Mouse (Mus musculus): ENCODE data around the gene Gm20388. TPM values are rescaled to one million over a fixed set of nuclear protein-coding genes. Genes with fewer than 3 reads are reported as not detected.

The Gm20388 gene
- polyA plus RNA-seq, 1 experiment, result 23.9 TPM

DNA sequence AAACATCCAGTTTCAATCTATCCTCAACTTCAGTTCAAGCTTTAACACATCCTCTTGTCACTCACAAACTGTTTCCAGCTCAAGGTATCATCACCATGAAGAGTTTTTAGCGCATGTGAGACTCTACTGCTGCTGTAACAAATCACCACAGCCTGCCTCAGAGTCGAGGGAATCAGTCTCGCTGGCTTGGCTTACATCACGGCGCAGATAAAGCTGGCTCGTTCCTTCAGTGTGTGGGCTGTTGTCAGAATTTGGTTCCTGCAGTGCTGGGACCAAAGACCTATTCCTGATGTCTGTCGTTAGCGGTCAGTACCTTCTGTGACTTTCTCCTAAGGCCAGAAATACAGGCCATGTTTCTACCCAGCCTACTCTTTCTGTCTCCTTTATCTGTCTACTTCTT lies 2986.6 kb downstream of the Gm20388 start:
- Histone ChIP-seq H3K4me1 (ENCODE audit: control insufficient read depth, insufficient read depth, low read length) (peaks cover 10% of the 10 kb centered on the region; the same call in 1 of the 2 replicates), H3K4me3 (ENCODE audit: insufficient read depth, low read length) (no peak overlapping the region), H3K27ac (ENCODE audit: insufficient read depth, low read length) (no peak overlapping the region)
- TF ChIP-seq CTCF (IDR thresholded peaks at IDR 0.05; ENCODE audit: extremely low read depth, insufficient read depth, low read length) (no peak), POLR2A (IDR thresholded peaks at IDR 0.05; ENCODE audit: extremely low read depth, insufficient read depth, low read length) (no peak)

DNA sequence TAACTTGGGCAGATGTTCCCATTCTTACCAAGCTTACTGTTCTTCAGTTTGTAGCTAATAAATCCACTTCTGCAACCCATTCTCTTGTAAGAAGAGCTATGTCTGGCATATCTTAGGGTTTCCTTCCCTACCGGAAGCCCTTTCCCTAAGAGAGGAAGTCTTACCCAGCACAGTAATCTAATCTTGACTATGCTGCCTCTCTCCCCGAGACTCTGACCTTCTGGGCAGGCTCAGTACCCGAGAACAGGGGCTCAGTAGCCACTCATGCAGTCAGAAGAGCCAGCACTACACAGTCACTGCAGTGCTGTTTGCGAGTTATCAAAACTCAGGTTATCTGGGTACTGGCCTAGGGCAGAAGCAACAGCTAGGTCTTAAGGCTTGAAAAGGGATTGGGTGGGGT lies 2987.4 kb downstream of the Gm20388 start:
- TF ChIP-seq POLR2A (IDR thresholded peaks at IDR 0.05; ENCODE audit: extremely low read depth, insufficient read depth, low read length) (no peak), CTCF (IDR thresholded peaks at IDR 0.05; ENCODE audit: extremely low read depth, insufficient read depth, low read length) (no peak)
- H3K4me1 ChIP-seq (ENCODE audit: control insufficient read depth, insufficient read depth, low read length), result peaks cover 12% of the 10 kb centered on the region
- no peak overlapping the region for H3K27ac ChIP-seq (ENCODE audit: insufficient read depth, low read length)
- no peak overlapping the region for H3K4me3 ChIP-seq (ENCODE audit: insufficient read depth, low read length)

DNA sequence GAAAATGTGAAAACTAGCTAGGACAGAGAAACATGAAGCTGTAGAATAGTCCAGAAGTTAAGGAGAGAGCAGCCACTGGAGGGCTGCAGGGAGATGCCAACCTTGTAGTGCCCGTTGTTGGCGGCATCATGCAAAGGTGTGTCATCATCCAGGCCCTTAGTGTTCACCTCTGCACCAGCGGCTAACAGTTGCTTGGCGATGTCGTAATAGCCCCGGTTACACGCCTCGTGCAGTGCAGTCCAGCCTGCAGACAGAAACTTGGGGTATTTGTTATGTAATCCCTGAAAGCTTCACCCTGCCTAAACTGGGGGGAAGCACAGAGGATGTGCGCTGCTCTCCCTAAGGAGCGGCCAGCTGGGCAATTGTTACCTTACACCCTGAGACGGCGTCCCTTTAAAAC lies 2987.8 kb downstream of the Gm20388 start:
- H3K4me1 ChIP-seq (ENCODE audit: control insufficient read depth, insufficient read depth, low read length), result peaks cover 12% of the 10 kb centered on the region
- no peak overlapping the region for H3K27ac ChIP-seq (ENCODE audit: insufficient read depth, low read length)
- TF ChIP-seq POLR2A (IDR thresholded peaks at IDR 0.05; ENCODE audit: extremely low read depth, insufficient read depth, low read length) (no peak), CTCF (IDR thresholded peaks at IDR 0.05; ENCODE audit: extremely low read depth, insufficient read depth, low read length) (no peak)
- no peak overlapping the region for H3K4me3 ChIP-seq (ENCODE audit: insufficient read depth, low read length)

DNA sequence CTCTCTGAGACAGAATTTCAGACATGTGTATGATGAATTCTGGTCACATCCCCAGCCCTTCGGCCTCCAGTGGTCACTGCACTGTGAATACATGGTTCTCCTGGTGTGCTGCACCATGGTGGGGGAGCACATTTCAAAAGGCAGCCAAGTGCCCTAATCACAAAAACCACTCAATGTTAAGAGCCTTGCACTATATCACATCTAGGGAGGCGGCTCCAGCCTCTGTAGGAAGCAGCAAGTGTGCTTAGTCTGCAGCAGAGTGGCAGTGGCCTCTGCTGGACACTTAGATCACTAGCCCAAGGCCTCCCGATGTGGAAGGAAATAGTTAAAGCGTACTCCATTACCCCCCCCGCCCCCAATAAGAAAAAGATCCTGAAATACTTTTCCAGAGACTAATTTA lies 2988.4 kb downstream of the Gm20388 start:
- Histone ChIP-seq H3K4me1 (ENCODE audit: control insufficient read depth, insufficient read depth, low read length) (peaks cover 12% of the 10 kb centered on the region), H3K27ac (ENCODE audit: insufficient read depth, low read length) (no peak overlapping the region), H3K4me3 (ENCODE audit: insufficient read depth, low read length) (no peak overlapping the region)
- TF ChIP-seq CTCF (IDR thresholded peaks at IDR 0.05; ENCODE audit: extremely low read depth, insufficient read depth, low read length), result no peak
- no peak for TF ChIP-seq POLR2A (IDR thresholded peaks at IDR 0.05; ENCODE audit: extremely low read depth, insufficient read depth, low read length)

DNA sequence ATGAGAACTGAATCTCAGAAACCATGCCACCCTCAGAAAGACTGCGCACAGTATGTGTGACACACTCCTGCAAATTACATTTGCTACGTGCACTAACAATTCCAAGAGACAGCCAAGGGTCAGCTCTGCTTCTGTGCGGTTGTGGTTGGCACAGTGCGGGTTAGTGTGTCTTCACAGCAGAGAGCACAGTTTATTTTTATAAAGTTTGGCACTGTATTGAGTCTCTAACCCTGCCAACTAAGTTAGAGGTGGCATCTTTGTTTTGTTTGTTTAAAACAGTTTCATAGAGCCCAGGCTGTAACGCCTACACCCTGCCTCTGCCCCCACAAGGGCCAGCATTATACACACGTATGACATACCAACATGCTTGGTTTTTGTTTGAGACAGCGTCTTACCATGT lies 2990.8 kb downstream of the Gm20388 start:
- no peak for TF ChIP-seq POLR2A (IDR thresholded peaks at IDR 0.05; ENCODE audit: extremely low read depth, insufficient read depth, low read length)
- TF ChIP-seq CTCF (IDR thresholded peaks at IDR 0.05; ENCODE audit: extremely low read depth, insufficient read depth, low read length), result no peak
- Histone ChIP-seq H3K27ac (ENCODE audit: insufficient read depth, low read length) (no peak overlapping the region), H3K4me1 (ENCODE audit: control insufficient read depth, insufficient read depth, low read length) (peaks cover 18% of the 10 kb centered on the region), H3K4me3 (ENCODE audit: insufficient read depth, low read length) (no peak overlapping the region)

DNA sequence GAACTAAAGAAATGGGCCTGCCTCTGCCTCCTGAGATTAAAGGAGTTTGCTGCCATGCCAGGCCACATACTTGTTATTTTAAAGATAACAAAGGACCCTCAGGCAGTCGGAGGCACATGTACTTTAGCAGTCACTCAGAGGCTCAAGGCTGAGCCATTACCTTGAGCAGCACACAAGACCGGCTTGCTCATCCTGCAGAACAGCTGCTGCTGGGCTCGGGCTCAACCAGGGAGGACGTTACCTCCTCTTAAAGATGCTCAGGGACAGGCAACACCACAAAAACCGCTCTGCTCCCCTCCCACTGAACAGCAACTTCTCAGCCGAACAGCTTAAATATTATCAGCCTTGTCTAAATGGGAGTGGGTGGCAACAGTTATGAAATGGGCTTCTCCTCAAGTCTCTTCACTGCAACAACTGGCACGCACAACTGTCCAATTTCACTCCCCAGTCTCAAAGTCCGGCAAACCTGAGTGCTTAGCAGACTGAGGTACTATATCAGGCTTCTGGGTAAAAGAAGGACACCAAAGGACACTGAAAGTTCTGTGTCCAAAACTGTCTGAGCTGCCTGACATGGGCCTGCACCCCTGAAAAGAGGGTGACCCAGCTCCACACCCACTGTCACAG lies 2991.4 kb downstream of the Gm20388 start:
- Histone ChIP-seq H3K4me1 (ENCODE audit: control insufficient read depth, insufficient read depth, low read length) (peaks cover 18% of the 10 kb centered on the region), H3K4me3 (ENCODE audit: insufficient read depth, low read length) (no peak overlapping the region), H3K27ac (ENCODE audit: insufficient read depth, low read length) (no peak overlapping the region)
- no peak for TF ChIP-seq CTCF (IDR thresholded peaks at IDR 0.05; ENCODE audit: extremely low read depth, insufficient read depth, low read length)
- TF ChIP-seq POLR2A (IDR thresholded peaks at IDR 0.05; ENCODE audit: extremely low read depth, insufficient read depth, low read length), result no peak

DNA sequence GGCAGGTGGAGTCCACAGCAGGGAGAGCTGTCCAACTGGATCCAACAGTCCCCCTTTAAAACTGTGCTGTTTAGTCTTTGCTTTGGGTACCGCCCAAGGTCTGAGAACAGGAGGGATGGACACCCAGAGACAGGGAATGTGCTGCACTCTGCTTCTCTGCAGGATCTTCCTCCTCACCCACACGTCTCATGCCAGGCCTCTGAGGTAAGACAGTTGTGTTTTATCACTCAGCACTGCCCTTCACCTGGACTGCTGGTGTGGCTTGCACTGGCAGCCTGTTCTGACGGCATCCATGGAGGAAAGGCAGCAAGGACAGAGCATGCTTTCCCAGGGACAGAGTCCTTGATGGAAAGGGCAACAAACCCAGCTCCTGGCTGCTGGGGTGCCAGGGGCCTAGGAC lies 2991.9 kb downstream of the Gm20388 start:
- no peak overlapping the region for H3K27ac ChIP-seq (ENCODE audit: insufficient read depth, low read length)
- TF ChIP-seq POLR2A (IDR thresholded peaks at IDR 0.05; ENCODE audit: extremely low read depth, insufficient read depth, low read length), result no peak
- H3K4me1 ChIP-seq (ENCODE audit: control insufficient read depth, insufficient read depth, low read length), result peaks cover 18% of the 10 kb centered on the region
- no peak overlapping the region for H3K4me3 ChIP-seq (ENCODE audit: insufficient read depth, low read length)

DNA sequence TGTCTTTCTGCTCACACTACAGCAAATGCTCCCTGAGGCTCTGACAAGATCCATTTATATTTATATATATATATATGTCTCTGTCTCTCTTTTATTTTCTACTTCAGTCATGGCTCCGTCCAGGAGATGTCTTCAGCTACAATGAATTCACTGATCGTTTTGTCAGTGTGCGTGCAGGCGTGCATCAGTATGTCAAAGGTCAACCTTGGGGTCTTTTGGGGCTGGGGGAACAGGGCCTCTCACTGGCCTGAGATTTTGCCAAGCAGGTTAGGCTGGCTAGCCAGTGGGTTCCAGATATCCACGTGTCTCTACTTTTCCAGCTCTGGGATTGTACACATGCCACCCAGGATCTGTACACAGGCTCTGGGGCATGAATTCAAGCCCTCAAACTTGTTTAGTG lies 2992.4 kb downstream of the Gm20388 start:
- peaks cover 18% of the 10 kb centered on the region for H3K4me1 ChIP-seq (ENCODE audit: control insufficient read depth, insufficient read depth, low read length)
- H3K4me3 ChIP-seq (ENCODE audit: insufficient read depth, low read length), result no peak overlapping the region
- TF ChIP-seq CTCF (IDR thresholded peaks at IDR 0.05; ENCODE audit: extremely low read depth, insufficient read depth, low read length) (no peak), POLR2A (IDR thresholded peaks at IDR 0.05; ENCODE audit: extremely low read depth, insufficient read depth, low read length) (no peak)
- no peak overlapping the region for H3K27ac ChIP-seq (ENCODE audit: insufficient read depth, low read length)

DNA sequence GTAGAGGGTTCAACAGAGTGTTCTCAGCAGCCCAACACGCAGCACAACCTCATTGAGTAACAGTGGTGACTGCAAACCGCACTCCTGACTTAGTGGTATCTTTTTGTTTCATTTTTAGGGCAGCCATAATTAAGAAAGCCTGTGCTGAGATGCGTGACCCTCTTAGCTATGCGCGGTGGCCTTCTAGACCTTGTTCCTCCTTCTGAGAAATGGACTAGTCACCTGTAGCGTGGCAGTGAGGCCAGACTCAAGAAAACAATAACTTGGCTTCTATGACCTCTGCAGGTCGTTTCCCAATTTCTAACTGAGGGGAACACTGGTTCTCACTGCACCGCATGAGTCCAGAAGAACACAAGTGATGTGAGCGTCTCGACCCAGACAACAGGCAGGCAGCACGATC lies 2993.9 kb downstream of the Gm20388 start:
- H3K27ac ChIP-seq (ENCODE audit: insufficient read depth, low read length), result no peak overlapping the region
- no peak overlapping the region for H3K4me3 ChIP-seq (ENCODE audit: insufficient read depth, low read length)
- H3K4me1 ChIP-seq (ENCODE audit: control insufficient read depth, insufficient read depth, low read length), result peaks cover 18% of the 10 kb centered on the region
- no peak for TF ChIP-seq CTCF (IDR thresholded peaks at IDR 0.05; ENCODE audit: extremely low read depth, insufficient read depth, low read length)
- TF ChIP-seq POLR2A (IDR thresholded peaks at IDR 0.05; ENCODE audit: extremely low read depth, insufficient read depth, low read length), result no peak

DNA sequence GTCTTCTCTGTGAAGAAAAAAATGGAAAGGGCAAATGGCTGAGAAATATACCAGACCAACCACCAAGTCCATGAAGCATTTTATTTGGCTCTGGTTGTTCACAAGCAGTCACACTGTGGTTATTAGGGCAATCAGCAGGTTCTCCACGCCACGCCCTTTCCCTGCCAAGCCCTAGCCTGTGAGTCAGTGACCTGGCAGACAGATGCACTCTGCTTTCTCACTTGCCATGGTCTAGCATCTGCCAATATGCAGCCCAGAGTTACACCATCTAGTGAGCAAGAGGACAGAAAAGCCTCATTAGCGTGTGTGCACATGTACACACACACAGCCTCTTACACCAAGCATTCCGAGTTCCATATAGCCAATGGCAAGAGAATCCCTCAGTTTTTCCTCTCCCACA lies 2994.7 kb downstream of the Gm20388 start:
- peaks cover 18% of the 10 kb centered on the region for H3K4me1 ChIP-seq (ENCODE audit: control insufficient read depth, insufficient read depth, low read length)
- TF ChIP-seq CTCF (IDR thresholded peaks at IDR 0.05; ENCODE audit: extremely low read depth, insufficient read depth, low read length) (no peak), POLR2A (IDR thresholded peaks at IDR 0.05; ENCODE audit: extremely low read depth, insufficient read depth, low read length) (no peak)

More for the DNA sequence above, 2994.7 kb downstream of the Gm20388 start:
- Histone ChIP-seq H3K27ac (ENCODE audit: insufficient read depth, low read length) (no peak overlapping the region), H3K4me3 (ENCODE audit: insufficient read depth, low read length) (no peak overlapping the region)

All from cortical plate, adult 2 months (tissue).